Mouse (Mus musculus) intestine, postnatal 0 days (tissue): Measurements from ENCODE around the gene Elmo3. TPM values are rescaled to one million over a fixed set of nuclear protein-coding genes. Genes with fewer than 3 reads are reported as not detected.

Experiments
- ATAC-seq: fragments of 200-750 bp; cut with Nextera tagmentation; 2 replicates; pipeline ENCODE4 v1.8.0; 2017; ENCODE audit warnings: mild to moderate bottlenecking, moderate TSS enrichment, moderate library complexity
- H3K27ac ChIP-seq: fragments of 300-500 bp; sonication (generic); 2 replicates; pipeline ENCODE4 v1.5.1; 2014; ENCODE audit warnings: mild to moderate bottlenecking, low read depth, low read length, moderate library complexity
- H3K27me3 ChIP-seq: fragments of 300-500 bp; sonication (generic); replicated peaks from 2 replicates; pipeline ENCODE4 v1.6.1; 2014; ENCODE audit warnings: low read length, mixed read lengths; ENCODE audit not compliant: control insufficient read depth, insufficient read depth
- H3K36me3 ChIP-seq: fragments of 300-500 bp; sonication (generic); 2 replicates; pipeline ENCODE4 v1.6.1; 2014; ENCODE audit warnings: mild to moderate bottlenecking, moderate library complexity; ENCODE audit not compliant: control insufficient read depth, insufficient read depth
- H3K4me1 ChIP-seq: fragments of 300-500 bp; sonication (generic); replicated peaks from 2 replicates; pipeline ENCODE4 v1.6.1; 2014; ENCODE audit warnings: antibody characterized with exemption, low read length, mixed read lengths; ENCODE audit not compliant: control insufficient read depth, insufficient read depth
- H3K4me2 ChIP-seq: fragments of 300-500 bp; sonication (generic); replicated peaks from 2 replicates; pipeline ENCODE4 v1.6.1; 2014; ENCODE audit warnings: low read depth, mild to moderate bottlenecking, moderate library complexity
- H3K4me3 ChIP-seq: fragments of 300-500 bp; sonication (generic); 2 replicates; pipeline ENCODE4 v1.5.1; 2014; ENCODE audit warnings: low read depth, low read length
- H3K9ac ChIP-seq: fragments of 300-500 bp; sonication (generic); 2 replicates; pipeline ENCODE4 v1.6.1; 2014; ENCODE audit warnings: mild to moderate bottlenecking, low read depth, low read length
- H3K9me3 ChIP-seq: fragments of 300-500 bp; sonication (generic); 2 replicates; pipeline ENCODE4 v1.6.1; 2016; ENCODE audit warnings: mixed run types; ENCODE audit not compliant: control insufficient read depth
- CTCF ChIP-seq: sonication (generic); IDR thresholded peaks from 2 replicates; pipeline ENCODE4 v1.5.1; 2016; ENCODE audit warnings: low read depth, mild to moderate bottlenecking, control low read depth, antibody characterized with exemption, moderate library complexity
- WGBS: fragments of 180-500 bp; shearing (Covaris S2); extraction: QIAGEN DNeasy Blood & Tissue Kit; methylation state at CpG from one replicate; pipeline ENCODE4 v1.1.7; 2014; 5-methylcytosine and 5-hydroxymethylcytosine counted together
- polyA plus RNA-seq: library from polyadenylated mRNA; unstranded; fragments of >200 nt; fragmentation: Nextera tagmentation; extraction: Ambion mirVana; gene quantifications from 2 replicates; pipeline ENCODE4 v1.2.1, GENCODE M21; 2015

Elmo3 gene
- polyA plus RNA-seq, 1 experiment from 2014 or later: 34.2 TPM

DNA sequence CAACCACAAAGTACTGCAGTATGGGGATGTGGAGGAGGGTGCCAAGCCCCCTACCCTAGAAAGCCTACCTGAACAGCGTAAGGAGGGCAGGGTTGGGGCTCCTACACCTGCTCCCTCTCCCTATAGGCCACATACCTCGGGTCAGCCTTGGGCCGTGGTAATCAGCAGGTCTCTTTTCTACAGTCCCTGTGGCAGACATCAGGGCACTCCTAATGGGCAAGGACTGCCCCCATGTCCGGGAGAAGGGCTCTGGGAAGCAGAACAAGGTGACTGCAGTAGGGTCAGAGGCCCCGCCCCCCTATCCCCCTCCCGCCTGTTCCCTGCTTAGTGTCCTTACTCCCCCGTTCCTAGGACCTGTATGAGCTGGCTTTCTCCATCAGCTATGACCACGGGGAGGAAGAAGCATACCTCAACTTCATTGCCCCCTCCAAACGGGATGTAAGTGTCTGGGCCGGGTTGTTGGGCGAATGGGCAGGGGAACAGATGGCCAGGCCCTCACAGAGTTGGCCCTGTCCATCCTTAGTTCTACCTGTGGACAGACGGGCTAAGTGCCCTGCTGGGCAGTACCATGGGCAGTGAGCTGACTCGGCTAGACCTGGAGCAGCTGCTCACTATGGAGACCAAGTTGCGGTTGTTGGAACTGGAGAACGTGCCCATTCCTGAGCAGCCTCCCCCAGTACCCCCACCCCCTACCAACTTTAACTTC lies 3.9 kb downstream of the Elmo3 start:
- Histone ChIP-seq H3K9me3 (no peaks in the 10 kb centered on the region), H3K27me3 (no peaks in the 10 kb centered on the region), H3K4me1 (peaks cover 4% of the 10 kb centered on the region; the same call in 1 of the 2 replicates), H3K36me3 (peaks cover 65% of the 10 kb centered on the region), H3K4me3 (no peak overlapping the region), H3K27ac (no peak overlapping the region), H3K4me2 (no peak overlapping the region), H3K9ac (no peak overlapping the region)
- ATAC-seq: no peak
- no peak for TF ChIP-seq CTCF
- WGBS: 84% methylated on average over 15 of the region's 15 CpGs

DNA sequence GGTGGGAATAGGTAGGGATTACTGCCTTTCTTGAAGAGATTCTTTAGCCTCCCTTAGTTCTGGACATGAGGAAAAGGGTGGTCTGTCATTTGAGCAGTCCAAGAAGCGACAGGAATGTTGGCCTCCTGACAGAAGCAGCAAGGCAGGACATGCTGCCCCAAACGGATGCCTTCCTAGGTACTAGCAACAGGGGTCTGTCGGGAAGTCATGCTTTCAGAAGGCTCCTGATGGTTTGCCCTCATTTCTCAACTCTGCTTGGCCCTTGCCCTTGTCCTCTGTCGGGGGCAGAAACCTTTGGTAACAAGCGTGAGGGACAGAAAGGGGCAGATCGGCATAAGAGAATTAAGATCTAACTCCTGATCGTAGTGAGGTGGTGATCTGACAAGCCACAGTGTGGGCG lies 4.7 kb downstream of the Elmo3 start:
- no peak overlapping the region for H3K27ac ChIP-seq
- WGBS: 84% methylated on average over 8 of the region's 8 CpGs
- H3K4me1 ChIP-seq: peaks cover 2% of the 10 kb centered on the region; the same call in 1 of the 2 replicates
- ATAC-seq: no peak
- peaks cover 70% of the 10 kb centered on the region for H3K36me3 ChIP-seq
- no peak for TF ChIP-seq CTCF
- H3K27me3 ChIP-seq: no peaks in the 10 kb centered on the region
- H3K4me2 ChIP-seq: no peak overlapping the region
- no peak overlapping the region for H3K4me3 ChIP-seq
- H3K9ac ChIP-seq: no peak overlapping the region
- no peaks in the 10 kb centered on the region for H3K9me3 ChIP-seq

DNA sequence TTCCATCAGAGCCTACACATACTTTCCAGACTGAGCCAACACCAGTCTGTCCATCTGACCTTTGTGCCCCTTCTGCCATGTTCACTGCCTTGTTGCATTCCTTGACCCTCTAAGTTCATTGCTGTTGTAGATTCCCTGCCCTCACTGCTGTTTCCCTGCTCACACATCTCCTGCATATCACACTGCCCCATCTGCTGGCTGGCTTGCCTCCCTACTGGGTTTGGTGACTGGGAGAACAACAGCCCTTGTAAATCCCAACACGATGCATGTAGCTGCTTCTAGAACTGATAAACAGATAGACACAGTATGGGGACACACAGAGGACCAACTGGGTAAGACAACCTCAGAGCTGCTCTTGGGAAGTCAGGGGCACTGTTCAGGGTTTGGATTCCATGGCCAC lies 6.3 kb downstream of the Elmo3 start:
- Histone ChIP-seq H3K9me3 (no peaks in the 10 kb centered on the region), H3K36me3 (peaks cover 86% of the 10 kb centered on the region), H3K9ac (no peak overlapping the region), H3K4me3 (no peak overlapping the region), H3K4me1 (no peaks in the 10 kb centered on the region), H3K27ac (no peak overlapping the region), H3K27me3 (no peaks in the 10 kb centered on the region), H3K4me2 (no peak overlapping the region)
- ATAC-seq: no peak
- 70% methylated on average over 1 of the region's 1 CpGs for WGBS
- TF ChIP-seq CTCF: 0 out of 2 replicates have a peak, but pooled peaks have one; percentile 27

DNA sequence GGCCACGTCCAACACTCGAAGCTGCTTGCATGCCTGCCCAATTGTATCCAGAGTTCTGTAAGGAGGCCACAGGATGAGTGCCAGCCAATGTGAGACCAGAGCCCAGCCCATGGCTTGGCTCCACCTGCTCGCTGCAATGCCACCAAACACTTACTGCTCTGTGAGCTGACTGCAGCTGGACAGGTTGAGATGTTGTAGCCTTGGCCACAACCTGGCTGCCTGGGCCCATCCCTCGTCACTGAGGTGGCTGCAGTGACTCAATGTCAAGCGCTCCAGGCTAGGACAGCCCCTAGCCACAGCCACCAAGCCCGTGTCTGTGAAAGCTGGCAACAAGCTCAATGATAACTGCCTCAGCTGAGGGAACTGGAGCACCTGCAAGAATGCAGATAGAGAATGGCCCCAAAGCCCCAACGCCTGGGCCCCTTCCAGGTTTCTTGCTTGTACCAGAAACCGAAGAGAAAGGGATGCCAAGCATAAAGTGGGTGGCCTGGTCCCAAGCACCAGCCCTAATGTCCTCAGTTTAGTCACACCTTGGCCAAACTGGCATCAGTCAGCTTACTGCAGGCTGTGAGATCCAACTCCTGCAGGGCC lies 7.6 kb downstream of the Elmo3 start:
- Histone ChIP-seq H3K4me3 (no peak overlapping the region), H3K36me3 (peaks cover 80% of the 10 kb centered on the region), H3K4me1 (no peaks in the 10 kb centered on the region), H3K27me3 (no peaks in the 10 kb centered on the region), H3K9ac (no peak overlapping the region), H3K9me3 (no peaks in the 10 kb centered on the region), H3K4me2 (no peak overlapping the region), H3K27ac (no peak overlapping the region)
- no peak for ATAC-seq
- whole genome bisulfite sequencing: 87% methylated on average over 8 of the region's 8 CpGs
- no peak for TF ChIP-seq CTCF

DNA sequence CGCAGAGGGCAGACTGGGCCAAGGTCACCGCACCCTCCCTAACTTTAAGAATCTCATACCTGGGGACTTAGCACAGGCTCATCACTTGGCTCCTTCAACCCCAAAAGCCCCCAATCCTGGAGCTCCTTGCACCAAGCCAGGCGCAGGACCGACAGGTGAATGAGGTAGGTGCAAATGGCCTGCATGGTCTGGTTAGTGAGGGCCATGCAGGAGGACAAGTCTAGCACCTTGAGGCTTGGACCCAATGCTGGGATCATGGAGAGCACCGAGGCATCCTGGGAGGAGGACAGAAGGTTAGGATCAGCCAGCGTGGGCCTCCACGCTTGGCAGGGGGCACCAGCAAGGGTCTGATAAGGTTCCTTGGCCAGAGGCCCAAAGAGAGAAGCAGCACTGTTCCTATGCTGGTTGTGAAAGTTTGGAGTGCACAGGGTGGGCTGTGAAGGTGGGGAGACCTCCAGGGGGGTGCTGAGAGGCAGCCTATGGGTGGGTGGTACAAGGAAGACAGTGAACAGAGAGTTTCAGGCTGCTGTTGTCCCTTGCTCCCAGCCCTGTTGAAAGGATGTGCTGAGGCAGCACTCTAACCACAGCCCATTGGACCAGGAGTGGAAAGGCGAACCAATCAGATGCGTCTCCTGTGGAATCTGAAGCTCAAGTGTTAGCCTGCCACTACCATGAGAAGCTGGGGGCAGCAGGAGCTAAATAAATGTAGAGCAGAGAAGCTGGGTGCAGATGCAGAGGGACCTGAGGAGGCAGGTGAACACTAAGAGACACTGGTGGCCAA lies 8.4 kb downstream of the Elmo3 start:
- 78% methylated on average over 9 of the region's 9 CpGs for WGBS
- H3K4me1 ChIP-seq: no peaks in the 10 kb centered on the region
- no peak overlapping the region for H3K4me2 ChIP-seq
- H3K4me3 ChIP-seq: no peak overlapping the region
- no peak for TF ChIP-seq CTCF
- H3K9me3 ChIP-seq: no peaks in the 10 kb centered on the region
- H3K27me3 ChIP-seq: no peaks in the 10 kb centered on the region
- H3K27ac ChIP-seq: no peak overlapping the region
- H3K36me3 ChIP-seq: peaks cover 79% of the 10 kb centered on the region
- no peak overlapping the region for H3K9ac ChIP-seq
- no peak for ATAC-seq

DNA sequence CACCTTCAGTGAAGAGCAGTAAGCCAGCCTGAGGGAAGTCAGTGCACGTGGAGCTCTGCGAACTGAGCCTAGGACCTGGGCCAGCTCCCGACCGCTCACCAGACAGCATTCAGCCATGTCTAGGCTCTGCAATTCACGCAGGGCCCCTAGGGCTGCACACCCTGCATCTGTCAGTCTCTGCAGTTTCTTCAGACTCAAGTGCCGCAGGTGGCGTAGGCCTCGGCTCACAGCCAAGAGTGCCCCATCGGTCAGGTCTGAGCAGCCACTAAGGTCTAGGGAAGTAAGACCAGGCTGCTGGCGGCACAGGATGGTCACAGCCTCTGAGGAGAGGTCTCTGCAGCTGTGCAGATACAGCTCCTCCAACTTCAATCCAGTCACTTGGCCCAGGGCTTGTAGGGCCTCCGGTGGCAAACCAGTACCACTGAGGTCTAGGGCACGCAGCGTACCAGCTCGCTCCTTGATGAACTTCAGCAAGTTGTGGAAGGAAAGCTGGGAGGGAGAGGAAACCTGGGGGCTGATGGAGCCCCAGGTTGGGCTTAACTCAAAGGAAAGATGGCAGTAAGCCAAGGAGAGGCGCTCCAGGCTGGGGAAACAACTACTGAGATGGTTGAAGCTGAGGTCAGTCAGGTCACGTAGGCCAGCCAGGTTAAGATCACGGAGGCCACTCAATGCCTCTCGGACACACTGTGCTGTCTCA lies 9.8 kb downstream of the Elmo3 start:
- no peaks in the 10 kb centered on the region for H3K27me3 ChIP-seq
- no peak overlapping the region; the same call in 1 of the 2 replicates for H3K27ac ChIP-seq
- TF ChIP-seq CTCF: no peak
- WGBS: 90% methylated on average over 18 of the region's 18 CpGs
- no peak overlapping the region for H3K4me3 ChIP-seq
- H3K36me3 ChIP-seq: peaks cover 68% of the 10 kb centered on the region
- H3K4me1 ChIP-seq: no peaks in the 10 kb centered on the region
- H3K9me3 ChIP-seq: no peaks in the 10 kb centered on the region
- no peak for ATAC-seq
- no peak overlapping the region for H3K9ac ChIP-seq
- no peak overlapping the region for H3K4me2 ChIP-seq
